Mouse (Mus musculus) common myeloid progenitor, adult 5-6 weeks (primary cell): ENCODE measurements at regions not wholly inside any gene's neighbourhood (a gene's known extent, or its start where the extent isn't known, plus 50 kb on each side); places are given as distances from the start of the nearest gene placed in this dataset.
A peak's percentile ranks its signal among the peaks of the same experiment; 100 is the strongest.

Experiments
- ATAC-seq: replicated peaks from 2 replicates; pipeline ENCODE4 v1.8.0; 2016; ENCODE audit warnings: low read depth, mild to moderate bottlenecking, moderate TSS enrichment, inconsistent platforms; ENCODE audit not compliant: poor library complexity, severe bottlenecking

DNA sequence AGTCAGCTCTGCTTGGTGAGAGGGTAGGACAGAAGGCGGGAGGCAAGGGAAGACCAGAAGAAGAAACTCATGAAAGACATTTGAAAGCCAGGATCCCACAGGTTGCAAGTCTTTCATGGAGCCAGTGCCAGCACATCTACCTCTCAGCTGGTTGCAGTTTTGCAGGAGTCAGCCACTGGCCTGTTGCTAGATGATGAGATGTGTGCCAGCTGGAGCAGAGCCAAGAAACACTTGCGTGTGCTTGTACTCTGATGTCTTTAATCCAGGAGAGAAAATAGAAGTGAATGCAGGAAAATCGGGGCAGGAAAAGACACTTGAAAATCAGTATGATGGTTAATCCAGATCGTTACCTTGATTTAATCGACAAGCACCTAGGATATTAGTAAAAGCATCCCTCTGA lies 181.9 kb upstream of the Gadl1 start:
- ATAC-seq: no peak

DNA sequence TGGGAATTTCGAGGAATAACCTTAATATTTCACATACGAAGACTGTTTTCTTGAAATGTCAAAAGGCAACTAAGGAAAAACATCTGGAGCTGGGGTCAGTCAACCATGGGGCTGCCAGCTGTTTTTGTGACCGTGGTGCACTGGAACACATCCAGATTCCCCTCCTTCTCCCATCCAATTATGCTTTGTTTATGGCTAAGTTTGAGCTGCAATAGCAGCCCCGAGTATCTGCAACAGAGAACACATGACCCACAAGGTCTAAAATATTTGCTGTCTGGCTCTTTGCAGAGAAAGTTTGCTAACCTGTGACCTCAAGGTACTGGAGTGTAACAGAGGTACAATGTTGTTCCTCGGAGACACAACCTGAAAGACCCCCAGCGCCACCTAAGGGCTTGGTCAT lies 177.7 kb upstream of the Gadl1 start:
- no peak for ATAC-seq

DNA sequence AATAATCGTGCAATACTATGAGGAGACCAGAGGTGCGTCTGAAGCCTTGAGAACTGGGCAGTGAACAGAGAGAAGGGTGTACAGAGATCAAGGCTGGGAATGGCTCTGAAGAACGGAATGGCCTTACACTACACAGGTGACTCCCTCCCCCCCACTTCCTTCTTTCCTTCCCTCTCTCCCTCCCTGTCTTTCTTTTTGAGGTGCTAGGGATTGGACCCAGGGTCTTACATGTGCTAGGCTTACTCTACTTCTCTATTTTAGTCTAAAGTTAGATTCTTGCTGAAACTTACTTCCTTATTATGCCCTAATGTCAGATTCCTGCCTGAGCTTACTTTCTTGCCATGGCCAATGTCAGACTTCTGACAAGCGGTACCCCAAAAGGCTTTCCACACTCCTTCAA lies 176.2 kb upstream of the Gadl1 start:
- ATAC-seq: peak; percentile 54; the same call in 1 of the 2 replicates

DNA sequence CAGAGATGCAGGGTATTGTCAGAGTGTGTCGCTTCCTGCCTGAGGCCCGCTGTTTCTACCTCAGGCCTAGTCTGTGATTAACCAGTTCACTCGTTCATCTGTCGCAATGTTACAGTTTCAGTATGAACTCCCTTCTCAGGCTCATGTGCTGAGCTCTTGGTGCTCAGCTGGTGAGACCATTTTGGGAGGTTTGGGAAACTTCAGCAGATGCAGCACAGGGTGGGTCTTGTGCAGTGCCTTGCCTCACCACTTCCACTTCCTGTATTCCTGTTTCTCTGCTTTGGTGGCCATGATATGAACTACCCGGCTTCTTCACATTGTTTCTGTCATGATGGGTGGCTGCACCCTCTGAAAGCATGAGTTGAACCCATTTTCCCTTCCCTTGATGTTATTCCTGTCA lies 169.3 kb upstream of the Gadl1 start:
- peak; percentile 52; the same call in 1 of the 2 replicates for ATAC-seq

DNA sequence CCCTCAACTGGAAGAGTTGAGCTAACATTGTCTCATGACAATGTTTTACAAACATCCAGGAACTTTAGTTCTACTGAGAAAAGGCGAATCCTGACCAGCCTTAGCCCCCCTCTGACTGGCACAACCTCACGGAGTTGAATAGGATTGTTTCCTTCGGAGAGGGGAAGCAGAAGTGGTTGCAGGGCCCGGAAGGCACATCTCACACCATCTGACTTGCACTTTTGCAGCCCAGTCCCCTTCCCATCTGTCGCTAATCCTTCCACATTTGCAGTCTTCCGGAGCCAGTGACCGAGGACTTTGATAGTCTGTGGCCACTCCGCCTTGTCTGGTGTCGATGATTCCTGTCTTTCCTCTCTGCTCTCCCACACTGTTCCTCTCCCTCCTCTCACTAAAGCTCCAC lies 162.8 kb upstream of the Gadl1 start:
- peak; percentile 94 for ATAC-seq

- peak; percentile 96 for ATAC-seq
Observed at GRCm38 (mm10) chr9:115760496-115760895, 148.8 kb upstream of the Gadl1 start.

DNA sequence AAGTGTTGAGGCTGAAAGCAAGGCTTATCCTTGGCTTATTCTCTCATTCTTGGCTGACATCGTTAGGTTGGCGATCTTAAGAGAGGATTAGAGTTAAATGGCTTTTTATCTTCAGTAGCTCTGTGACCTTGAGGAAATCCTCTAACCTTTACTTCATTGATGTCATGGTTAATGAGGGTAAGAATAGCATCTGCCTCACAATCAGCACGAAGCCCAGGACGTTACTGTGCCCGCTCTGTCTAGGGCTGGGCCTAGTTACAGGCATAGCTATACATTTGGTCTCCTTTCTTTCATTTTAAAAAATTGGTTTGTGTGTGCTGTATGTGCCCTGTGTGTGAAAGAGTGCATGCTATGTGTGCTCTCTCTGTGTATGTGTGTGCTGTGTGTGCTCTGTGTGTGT lies 145.1 kb upstream of the Gadl1 start:
- ATAC-seq: no peak

- no peak for ATAC-seq
Observed at GRCm38 (mm10) chr9:115766471-115766870, 142.8 kb upstream of the Gadl1 start.

DNA sequence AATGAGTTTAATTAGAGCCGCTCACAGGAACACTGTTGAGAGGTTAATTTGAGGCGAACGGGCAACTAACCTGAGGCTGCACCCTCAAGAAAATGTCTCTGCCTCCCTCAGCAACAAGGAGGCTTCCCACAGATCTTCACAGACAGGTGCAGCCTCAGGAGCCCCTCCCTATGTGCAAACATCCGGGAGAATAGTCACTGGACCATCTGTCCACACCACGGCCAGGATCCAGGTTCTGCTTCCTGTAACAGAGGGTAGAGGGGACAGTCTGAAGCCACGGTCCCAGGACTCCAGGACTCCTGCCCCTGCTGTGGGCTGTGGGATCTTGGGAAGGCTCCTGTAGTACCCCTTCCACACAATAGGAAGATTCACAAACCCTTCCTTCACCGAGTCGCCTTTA lies 134.1 kb upstream of the Gadl1 start:
- no peak for ATAC-seq

- ATAC-seq: no peak
Observed at GRCm38 (mm10) chr9:115775858-115776257, 133.4 kb upstream of the Gadl1 start.

GRCm38 (mm10) chr9:115777097-115777864 lies 132.0 kb upstream of the Gadl1 start:
- ATAC-seq: peak; percentile 80

- no peak for ATAC-seq
Observed at GRCm38 (mm10) chr9:115778862-115779261, 130.4 kb upstream of the Gadl1 start.

DNA sequence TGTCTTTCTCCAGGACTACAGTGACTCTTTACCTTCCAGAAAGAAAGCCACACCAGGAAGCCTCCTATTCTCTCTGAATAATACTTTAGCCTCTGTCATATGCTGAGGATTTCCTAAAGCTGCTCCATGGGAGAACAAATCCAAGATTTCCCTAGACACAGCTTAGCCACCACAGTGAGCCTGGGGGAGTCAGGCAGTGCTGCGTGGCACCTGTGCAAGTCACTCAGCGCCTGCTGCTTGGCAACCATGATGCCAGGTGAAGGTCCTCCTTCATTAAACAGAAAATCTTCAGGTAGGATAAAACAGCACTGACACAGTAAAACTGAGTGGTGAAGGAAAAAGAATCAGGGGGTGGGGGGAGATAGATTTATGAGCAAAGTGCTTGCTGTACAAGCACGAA lies 109.9 kb upstream of the Gadl1 start:
- ATAC-seq: no peak

- ATAC-seq: no peak
Observed at GRCm38 (mm10) chr9:115800624-115801023, 108.6 kb upstream of the Gadl1 start.

- no peak for ATAC-seq
Observed at GRCm38 (mm10) chr9:115803071-115803470, 106.2 kb upstream of the Gadl1 start.

GRCm38 (mm10) chr9:115805224-115805623 lies 104.0 kb upstream of the Gadl1 start:
- ATAC-seq: peak; percentile 76

- ATAC-seq: 0 out of 2 replicates have a peak, but pooled peaks have one; percentile 53
Observed at GRCm38 (mm10) chr9:115806018-115806702, 103.1 kb upstream of the Gadl1 start.

DNA sequence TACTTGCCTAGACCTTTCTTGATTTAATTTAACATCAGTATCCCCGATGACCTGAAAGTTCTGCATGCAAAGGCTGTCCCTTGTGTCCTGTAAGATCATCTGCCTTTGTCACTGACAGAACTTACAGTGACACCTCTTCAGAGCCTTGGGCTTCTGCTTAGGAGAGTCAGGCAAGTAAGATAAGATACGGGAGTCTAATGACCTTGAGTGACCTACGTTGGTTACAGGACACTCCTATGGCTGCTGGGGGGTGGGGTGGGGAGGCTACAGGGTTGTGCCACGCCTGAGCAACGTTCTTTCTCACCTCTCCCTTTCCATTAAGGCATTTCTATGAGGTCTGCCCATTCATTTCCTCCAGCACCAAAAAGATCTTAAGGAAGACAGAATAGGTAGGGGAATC lies 69.1 kb upstream of the Gadl1 start:
- no peak for ATAC-seq

DNA sequence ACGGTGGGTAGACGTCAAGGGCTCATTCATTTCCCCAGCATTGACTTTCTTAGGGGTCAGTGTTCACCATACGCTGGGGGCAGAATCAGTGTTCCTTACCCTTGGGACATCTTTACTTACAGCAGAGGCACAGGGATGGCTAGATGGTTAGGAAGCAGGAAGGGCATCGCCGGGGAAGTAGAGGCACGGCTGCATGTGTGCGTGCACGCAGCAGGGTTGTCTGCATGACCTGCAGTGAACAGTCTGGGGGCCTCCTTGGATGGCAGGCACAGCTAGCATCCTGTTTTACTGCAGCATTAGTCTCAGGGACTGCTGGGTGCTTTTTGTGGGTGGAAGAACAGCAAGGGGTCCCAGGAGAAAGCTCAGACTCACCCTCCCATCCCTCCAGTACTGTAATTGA lies 68.5 kb upstream of the Gadl1 start:
- ATAC-seq: no peak

GRCm38 (mm10) chr9:115841684-115842083 lies 67.6 kb upstream of the Gadl1 start:
- no peak for ATAC-seq

GRCm38 (mm10) chr9:115844340-115844739 lies 64.9 kb upstream of the Gadl1 start:
- ATAC-seq: no peak

- no peak for ATAC-seq
Observed at GRCm38 (mm10) chr9:115845091-115845490, 64.2 kb upstream of the Gadl1 start.
